Mouse (Mus musculus) forebrain, embryonic 16.5 days (tissue): ENCODE measurements around the gene Hs6st1. TPM values are rescaled to one million over a fixed set of nuclear protein-coding genes. Genes with fewer than 3 reads are reported as not detected.

Experiments
- ATAC-seq: fragments of 200-750 bp; cut with Nextera tagmentation; 2 replicates; pipeline ENCODE4 v1.8.0; 2017; ENCODE audit warnings: mild to moderate bottlenecking, moderate library complexity
- H3K27ac ChIP-seq: fragments of 300-500 bp; sonication (generic); 2 replicates; pipeline ENCODE4 v1.5.1; 2014; ENCODE audit warnings: low read length, control low read depth
- H3K27me3 ChIP-seq: fragments of 300-500 bp; sonication (generic); replicated peaks from 2 replicates; pipeline ENCODE4 v1.6.1; 2014; ENCODE audit warnings: low read length; ENCODE audit not compliant: control insufficient read depth, insufficient read depth
- H3K36me3 ChIP-seq: fragments of 300-500 bp; sonication (generic); 2 replicates; pipeline ENCODE4 v1.6.1; 2014; ENCODE audit not compliant: control insufficient read depth, insufficient read depth
- H3K4me1 ChIP-seq: fragments of 300-500 bp; sonication (generic); replicated peaks from 2 replicates; pipeline ENCODE4 v1.6.1; 2014; ENCODE audit warnings: low read length; ENCODE audit not compliant: control insufficient read depth, insufficient read depth
- H3K4me2 ChIP-seq: fragments of 300-500 bp; sonication (generic); 2 replicates; pipeline ENCODE4 v1.6.1; 2014; ENCODE audit warnings: mild to moderate bottlenecking, low read length, control low read depth
- H3K4me3 ChIP-seq: fragments of 300-500 bp; sonication (generic); replicated peaks from 2 replicates; pipeline ENCODE4 v1.5.1; 2014; ENCODE audit warnings: mild to moderate bottlenecking, low read length, control low read depth
- H3K9ac ChIP-seq: fragments of 300-500 bp; sonication (generic); replicated peaks from 2 replicates; pipeline ENCODE4 v1.6.1; 2014; ENCODE audit warnings: low read depth, low read length, control low read depth
- H3K9me3 ChIP-seq: fragments of 300-500 bp; sonication (generic); 2 replicates; pipeline ENCODE4 v1.6.1; 2016; ENCODE audit warnings: low read length; ENCODE audit not compliant: control insufficient read depth
- WGBS: fragments of 180-500 bp; shearing (Covaris S2); extraction: QIAGEN DNeasy Blood & Tissue Kit; methylation state at CpG from one replicate; pipeline ENCODE4 v1.1.7; 2014; 5-methylcytosine and 5-hydroxymethylcytosine counted together
- polyA plus RNA-seq: library from polyadenylated mRNA; unstranded; fragments of >200 nt; fragmentation: Nextera tagmentation; extraction: Ambion mirVana; gene quantifications from 2 replicates; pipeline ENCODE4 v1.2.1, GENCODE M21; 2015

Gene Hs6st1
- polyA plus RNA-seq, 1 experiment from 2014 or later, result 7.4 TPM

DNA sequence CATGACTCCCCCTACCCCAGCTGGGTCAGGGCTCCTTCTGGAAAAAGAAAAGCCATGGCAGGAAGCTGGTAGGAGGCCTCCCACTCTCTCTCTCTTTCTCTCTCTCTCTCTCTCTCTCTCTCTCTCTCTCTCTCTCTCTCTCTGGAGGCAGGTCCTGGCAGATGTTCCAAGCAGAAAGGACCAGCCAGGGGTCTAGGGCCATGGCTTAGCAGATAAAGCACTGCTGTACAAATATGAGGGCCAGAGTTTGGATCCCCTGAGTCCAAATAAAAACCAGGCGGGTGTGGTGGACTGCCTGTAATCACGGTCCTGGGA, 4.6 kb upstream of the Hs6st1 start:
- H3K27ac ChIP-seq, result no peak overlapping the region
- no peak overlapping the region for H3K4me3 ChIP-seq
- H3K9ac ChIP-seq, result no peak overlapping the region
- H3K4me2 ChIP-seq, result no peak overlapping the region
- no peaks in the 10 kb centered on the region for H3K9me3 ChIP-seq
- H3K27me3 ChIP-seq, result no peaks in the 10 kb centered on the region
- no peak for ATAC-seq
- H3K4me1 ChIP-seq, result peaks cover 23% of the 10 kb centered on the region
- WGBS, result 80% methylated on average over 2 of the region's 2 CpGs
- no peaks in the 10 kb centered on the region for H3K36me3 ChIP-seq

DNA sequence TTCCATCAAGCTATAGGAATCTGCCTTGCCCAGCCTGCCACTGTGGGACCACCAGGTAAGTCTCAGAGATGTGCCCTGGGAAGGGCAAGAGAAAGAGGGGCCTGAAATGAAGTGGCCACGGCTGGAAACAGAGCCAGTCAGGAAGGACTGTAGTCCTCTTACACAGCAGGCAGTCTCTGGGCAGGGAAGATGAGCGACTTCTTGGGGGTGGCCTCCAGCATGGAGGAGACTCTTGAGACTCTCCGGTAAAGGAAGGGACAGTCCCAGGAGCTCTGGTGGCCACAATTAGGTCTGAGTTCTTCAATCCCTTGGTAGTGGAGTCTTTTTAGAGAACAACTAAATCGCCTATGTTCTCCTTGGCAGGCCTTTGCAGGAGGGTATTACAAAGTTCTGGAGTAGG, 4.0 kb upstream of the Hs6st1 start:
- no peak overlapping the region for H3K27ac ChIP-seq
- H3K4me3 ChIP-seq, result no peak overlapping the region
- peak overlapping the region; percentile 60; the same call in 1 of the 2 replicates for H3K4me2 ChIP-seq
- H3K36me3 ChIP-seq, result no peaks in the 10 kb centered on the region
- peaks cover 25% of the 10 kb centered on the region for H3K4me1 ChIP-seq
- H3K27me3 ChIP-seq, result no peaks in the 10 kb centered on the region
- H3K9ac ChIP-seq, result no peak overlapping the region; the same call in 1 of the 2 replicates
- WGBS, result 38% methylated on average over 4 of the region's 4 CpGs
- H3K9me3 ChIP-seq, result no peaks in the 10 kb centered on the region
- ATAC-seq, result no peak

DNA sequence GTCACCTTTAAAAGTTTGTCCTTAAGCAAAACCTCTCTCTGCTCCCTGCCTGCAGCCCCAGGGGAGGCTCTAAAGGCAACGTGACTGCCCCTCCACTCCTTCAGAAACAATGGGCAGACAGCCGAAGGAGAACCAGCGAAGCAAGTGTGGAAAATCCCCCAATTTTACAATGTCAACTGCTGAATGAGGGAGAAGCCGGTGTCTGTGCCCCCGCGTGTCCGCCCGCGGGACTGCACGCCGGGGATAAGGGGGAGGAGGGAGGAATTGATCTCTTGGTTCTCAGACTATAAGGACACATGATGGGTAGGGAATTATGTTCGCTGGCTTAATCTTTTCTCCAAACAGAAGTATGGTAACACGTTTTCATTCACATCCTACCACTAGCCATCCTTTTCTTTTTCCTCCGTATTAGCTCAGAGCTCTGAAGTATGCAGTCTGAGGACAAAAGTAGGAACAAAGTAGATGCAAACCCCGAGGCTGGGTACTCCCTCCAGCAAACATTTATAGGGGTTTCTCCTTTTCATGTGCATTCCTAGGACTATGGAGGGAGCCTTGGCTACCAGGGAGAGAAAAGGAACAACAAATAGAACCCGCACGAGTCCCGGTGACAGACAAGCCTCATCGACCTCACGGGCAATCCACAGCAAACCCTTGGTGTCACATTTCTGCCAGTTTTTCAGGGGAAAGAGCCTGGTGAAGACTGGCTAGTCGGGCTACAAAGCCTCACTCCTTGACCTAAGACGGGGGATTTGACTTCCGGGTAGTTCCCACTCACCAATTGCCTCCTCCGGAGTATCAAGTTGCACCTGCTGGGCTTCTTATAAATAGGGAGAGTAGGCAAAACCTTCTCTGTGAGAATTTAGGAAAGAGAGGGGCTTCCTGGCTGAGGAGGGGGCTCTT, 3.1 kb upstream of the Hs6st1 start:
- peak overlapping the region; percentile 60 for H3K4me2 ChIP-seq
- peak overlapping the region; percentile 46 for H3K9ac ChIP-seq
- ATAC-seq, result peak; percentile 72
- 1% methylated on average over 24 of the region's 24 CpGs for WGBS
- H3K36me3 ChIP-seq, result no peaks in the 10 kb centered on the region
- H3K27ac ChIP-seq, result peak overlapping the region; percentile 34; the same call in 1 of the 2 replicates
- no peaks in the 10 kb centered on the region for H3K27me3 ChIP-seq
- peaks cover 34% of the 10 kb centered on the region for H3K4me1 ChIP-seq
- H3K9me3 ChIP-seq, result no peaks in the 10 kb centered on the region
- H3K4me3 ChIP-seq, result peak overlapping the region; percentile 31

DNA sequence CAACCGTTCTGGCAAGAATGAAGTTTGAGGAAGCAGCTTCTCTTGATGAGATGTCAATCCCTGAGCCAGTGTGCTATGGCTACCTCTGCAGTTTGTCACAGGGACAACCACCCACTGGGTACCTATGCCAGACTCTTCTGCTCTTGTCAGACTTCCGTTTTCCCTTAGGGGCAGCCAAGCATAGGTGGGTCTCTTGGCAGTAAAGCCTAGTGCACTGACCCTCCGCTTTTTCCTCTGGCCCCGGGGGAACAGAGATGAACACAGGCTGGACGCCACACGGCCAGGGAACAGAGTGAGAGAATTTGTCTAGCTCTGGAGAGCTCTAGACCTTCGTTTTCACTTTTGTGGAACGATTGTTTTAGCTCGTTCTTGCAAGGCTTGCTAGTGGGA, 2.4 kb upstream of the Hs6st1 start:
- H3K36me3 ChIP-seq, result no peaks in the 10 kb centered on the region
- peaks cover 36% of the 10 kb centered on the region for H3K4me1 ChIP-seq
- no peak overlapping the region for H3K27ac ChIP-seq
- no peaks in the 10 kb centered on the region for H3K27me3 ChIP-seq
- H3K4me2 ChIP-seq, result peak overlapping the region; percentile 52
- 67% methylated on average over 9 of the region's 9 CpGs for WGBS
- ATAC-seq, result no peak
- no peak overlapping the region for H3K9ac ChIP-seq
- no peak overlapping the region for H3K4me3 ChIP-seq
- no peaks in the 10 kb centered on the region for H3K9me3 ChIP-seq

DNA sequence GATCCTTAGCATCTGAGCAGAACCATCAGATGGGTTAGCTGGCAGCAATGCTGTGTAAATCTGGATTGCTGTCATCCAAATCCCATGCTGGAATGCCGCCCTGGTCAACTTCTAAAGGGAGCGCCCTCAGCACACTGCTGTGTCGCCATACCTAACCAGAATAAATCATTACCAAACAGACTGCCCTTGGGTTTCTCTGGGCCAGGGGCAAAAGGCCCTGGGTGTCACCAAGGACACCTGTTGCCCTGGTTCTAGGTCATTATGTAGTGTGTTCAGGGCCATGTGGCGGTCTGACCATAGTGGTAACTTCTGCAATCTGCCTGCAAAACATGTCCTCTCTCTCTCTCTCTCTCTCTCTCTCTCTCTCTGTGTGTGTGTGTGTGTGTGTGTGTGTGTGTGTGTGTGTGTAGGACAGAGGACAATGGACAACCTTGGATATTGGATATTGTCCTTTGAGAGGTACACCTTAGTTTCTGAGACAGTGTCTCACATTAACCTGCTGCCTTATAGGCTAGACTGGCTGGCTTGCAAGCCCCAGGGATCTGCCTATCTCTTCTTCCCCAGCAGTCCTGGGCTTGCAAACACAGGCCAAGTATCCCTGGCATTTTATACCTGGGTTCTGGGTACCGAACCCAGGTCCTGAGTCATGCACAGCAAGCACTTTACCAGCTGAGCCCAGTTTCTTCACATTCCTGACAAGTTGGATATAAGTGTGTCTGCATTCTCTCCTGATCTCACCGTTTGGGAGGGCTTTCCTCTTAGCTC, 1.8 kb upstream of the Hs6st1 start:
- Histone ChIP-seq H3K4me3 (no peak overlapping the region), H3K4me2 (no peak overlapping the region), H3K4me1 (peaks cover 42% of the 10 kb centered on the region), H3K9ac (no peak overlapping the region), H3K27me3 (no peaks in the 10 kb centered on the region), H3K27ac (no peak overlapping the region), H3K36me3 (no peaks in the 10 kb centered on the region), H3K9me3 (no peaks in the 10 kb centered on the region)
- 91% methylated on average over 6 of the region's 6 CpGs for whole genome bisulfite sequencing
- no peak for ATAC-seq

DNA sequence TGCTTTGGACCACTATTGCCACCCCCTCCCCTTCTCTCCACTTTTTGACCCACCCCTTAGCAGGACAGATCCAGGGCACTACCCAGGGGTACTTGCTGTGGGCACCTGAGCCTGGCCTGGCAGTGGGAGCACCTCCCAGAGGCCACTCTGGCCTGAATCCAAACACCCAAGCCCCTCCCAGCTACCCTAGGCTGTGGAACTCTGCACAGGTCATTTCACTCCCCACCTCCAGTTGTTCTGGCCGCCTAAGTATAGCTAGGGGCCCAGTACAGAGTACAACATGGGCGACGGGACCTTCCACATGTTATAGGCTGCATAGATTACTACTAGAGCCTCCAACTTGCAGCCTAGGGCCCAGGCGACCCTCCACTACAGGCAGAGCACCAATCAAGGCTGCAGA, 999 bp upstream of the Hs6st1 start:
- 73% methylated on average over 4 of the region's 4 CpGs for WGBS
- Histone ChIP-seq H3K36me3 (no peaks in the 10 kb centered on the region), H3K27ac (no peak overlapping the region), H3K4me2 (no peak overlapping the region), H3K4me3 (no peak overlapping the region), H3K4me1 (peaks cover 50% of the 10 kb centered on the region), H3K9me3 (no peaks in the 10 kb centered on the region), H3K9ac (no peak overlapping the region), H3K27me3 (no peaks in the 10 kb centered on the region)
- no peak for ATAC-seq

DNA sequence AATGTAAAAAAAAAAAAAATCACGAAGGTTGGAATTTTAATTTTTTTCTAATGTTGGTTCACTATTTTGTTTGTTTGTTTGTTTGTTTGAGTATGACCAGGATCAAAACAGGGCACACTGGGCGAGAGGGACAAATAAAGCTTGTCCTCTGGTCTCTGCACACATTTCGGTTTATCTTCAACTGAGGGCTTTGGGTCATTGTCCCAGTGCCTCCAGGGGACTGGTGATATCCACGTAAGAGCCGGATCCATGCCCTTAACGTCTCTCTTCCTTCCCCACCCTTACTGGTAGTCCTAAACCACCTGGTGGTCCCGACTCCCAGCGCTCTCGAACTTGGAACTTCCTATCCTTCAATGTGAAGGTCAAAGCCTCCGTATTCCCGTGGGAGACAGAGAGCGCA, 589 bp upstream of the Hs6st1 start:
- Histone ChIP-seq H3K4me2 (peak overlapping the region; percentile 69), H3K4me1 (peaks cover 54% of the 10 kb centered on the region), H3K9me3 (no peaks in the 10 kb centered on the region), H3K9ac (peak overlapping the region; percentile 74), H3K27ac (no peak overlapping the region), H3K27me3 (no peaks in the 10 kb centered on the region), H3K4me3 (peak overlapping the region; percentile 66), H3K36me3 (no peaks in the 10 kb centered on the region)
- 0 out of 2 replicates have a peak, but pooled peaks have one; percentile 0 for ATAC-seq
- 24% methylated on average over 12 of the region's 12 CpGs for WGBS

DNA sequence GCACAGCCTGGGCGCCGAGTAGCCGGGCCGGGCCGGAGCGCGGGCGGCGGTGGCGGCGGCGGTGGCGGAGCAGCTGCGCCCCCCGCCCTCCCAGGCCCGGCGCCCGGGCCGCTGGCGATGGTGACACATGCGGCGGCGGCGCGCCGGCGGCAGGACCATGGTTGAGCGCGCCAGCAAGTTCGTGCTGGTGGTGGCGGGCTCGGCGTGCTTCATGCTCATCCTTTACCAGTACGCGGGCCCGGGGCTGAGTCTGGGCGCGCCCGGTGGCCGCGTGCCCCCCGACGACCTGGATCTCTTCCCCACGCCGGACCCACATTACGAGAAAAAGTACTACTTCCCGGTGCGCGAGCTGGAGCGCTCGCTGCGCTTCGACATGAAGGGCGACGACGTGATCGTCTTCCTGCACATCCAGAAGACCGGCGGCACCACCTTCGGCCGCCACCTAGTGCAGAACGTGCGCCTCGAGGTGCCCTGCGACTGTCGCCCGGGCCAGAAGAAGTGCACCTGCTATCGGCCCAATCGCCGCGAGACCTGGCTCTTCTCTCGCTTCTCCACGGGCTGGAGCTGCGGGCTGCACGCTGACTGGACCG, 426 bp downstream of the Hs6st1 start:
- peak overlapping the region; percentile 74 for H3K9ac ChIP-seq
- H3K27ac ChIP-seq, result peak overlapping the region; percentile 76
- under 1% methylated on average over 49 of the region's 76 CpGs for WGBS
- H3K9me3 ChIP-seq, result no peaks in the 10 kb centered on the region
- no peaks in the 10 kb centered on the region for H3K27me3 ChIP-seq
- H3K4me3 ChIP-seq, result peak overlapping the region; percentile 66
- ATAC-seq, result no peak; the same call in 1 of the 2 replicates
- peaks cover 62% of the 10 kb centered on the region for H3K4me1 ChIP-seq
- no peaks in the 10 kb centered on the region for H3K36me3 ChIP-seq
- peak overlapping the region; percentile 99 for H3K4me2 ChIP-seq

DNA sequence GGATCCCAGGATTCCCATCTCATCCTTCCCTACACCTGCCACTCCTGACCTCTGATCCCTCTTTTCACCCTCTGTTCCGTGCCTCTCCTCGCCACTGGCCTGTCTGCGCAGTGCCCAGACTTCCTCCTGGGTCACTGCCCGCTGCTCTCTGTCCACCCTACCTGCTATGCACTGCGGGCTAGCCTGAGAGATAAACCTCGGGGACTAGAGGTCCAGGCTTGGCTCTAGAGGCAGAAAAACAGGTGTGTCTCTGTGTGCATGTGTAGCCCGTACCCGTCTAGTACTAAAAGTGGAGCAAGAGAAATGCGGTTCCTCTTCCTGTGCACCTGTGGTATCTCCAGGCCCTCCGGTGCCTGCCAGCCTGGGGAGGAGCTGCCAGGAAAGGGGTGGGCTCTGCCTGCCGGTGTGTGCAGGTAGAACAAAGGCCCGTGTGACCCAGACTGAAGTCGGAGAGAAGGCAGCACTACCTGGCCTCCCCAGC, 1.1 kb downstream of the Hs6st1 start:
- Histone ChIP-seq H3K9me3 (no peaks in the 10 kb centered on the region), H3K27ac (no peak overlapping the region), H3K36me3 (no peaks in the 10 kb centered on the region), H3K9ac (peak overlapping the region; percentile 74), H3K4me3 (peak overlapping the region; percentile 66), H3K4me2 (peak overlapping the region; percentile 99), H3K27me3 (no peaks in the 10 kb centered on the region), H3K4me1 (peaks cover 61% of the 10 kb centered on the region)
- ATAC-seq, result no peak
- under 1% methylated on average over 13 of the region's 13 CpGs for WGBS
